Mouse (Mus musculus) heart, postnatal 36 days (tissue): Measurements from ENCODE around the gene Olfr710. TPM values are rescaled to one million over a fixed set of nuclear protein-coding genes. Genes with fewer than 3 reads are reported as not detected.
"Not testable (repeated sequence)": the region's sequence is repeated elsewhere in the genome, so short reads cannot be mapped to it uniquely, and the experiment has no call there.

Source experiments
- DNase-seq, 2 experiments: peaks; one replicate each; pipeline ENCODE4 v3.0.0; 2021 to 2022
- intact Hi-C: fragments of 180-260 bp; cut with DNase I; formaldehyde crosslinking; loops from one replicate; pipeline ENCODE4 v1.15.1; 2025
- total RNA-seq, 2 experiments: library from RNA; stranded (reverse); gene quantifications; 2 replicates each; pipeline ENCODE4 v1.2.3; 2021

Gene Olfr710
- not detected for total RNA-seq

GRCm38 (mm10) chr7:106948212-106948611, at the start of gene Olfr710:
Gene Olfr710 (minus strand): TSS chr7:106948312.
- intact Hi-C loops: no loop called here
- DNase-seq: no peak

DNA sequence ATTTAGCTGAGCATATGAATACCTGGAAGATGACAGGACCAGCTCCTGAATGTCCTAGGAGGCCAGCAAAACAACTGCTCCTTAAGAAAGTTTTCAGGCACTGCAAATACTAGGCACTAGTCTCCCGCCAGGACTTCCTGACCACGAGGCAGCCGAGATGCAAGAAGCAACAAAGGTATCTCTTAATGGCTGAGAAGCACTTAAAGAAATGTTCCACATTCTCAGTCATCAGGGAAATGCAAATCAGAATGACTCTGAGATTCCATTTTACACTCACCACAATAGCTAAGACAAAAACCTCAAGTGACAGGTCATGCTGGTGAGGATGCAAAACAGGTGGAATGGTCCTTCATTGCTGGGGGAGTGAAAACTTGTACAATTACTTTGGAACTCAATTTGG, 37.1 kb upstream of the Olfr710 start:
- DNase-seq: no peak
- intact Hi-C loops: no loop called here

DNA sequence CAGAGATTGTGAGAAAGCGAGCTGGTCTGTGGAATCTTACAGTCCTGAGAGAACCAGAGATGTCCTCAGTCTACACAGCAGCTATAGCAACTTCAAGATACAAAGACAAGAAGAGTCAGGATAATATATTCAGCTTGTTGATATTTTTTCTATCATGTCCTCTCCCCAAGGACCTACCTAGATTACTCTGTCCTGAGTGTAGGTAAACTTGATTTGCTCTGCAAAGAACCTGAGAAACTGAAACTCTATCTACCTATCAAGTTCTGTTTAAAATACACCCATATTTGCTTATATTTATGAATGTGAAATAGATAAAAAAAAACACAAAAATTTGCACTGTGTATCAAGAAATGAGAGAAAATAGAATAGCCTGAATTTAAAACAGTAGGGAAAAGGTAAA, 27.2 kb upstream of the Olfr710 start, which contains the start of gene Olfr711:
Gene Olfr711, minus strand, starts transcription at position 101 of the 400 bp plus-strand sequence.
- no peak for DNase-seq
- intact Hi-C loops: no loop called here

- DNase-seq, intact Hi-C loops: not testable (repeated sequence)
These were observed 19.4 kb upstream of the Olfr710 start for GRCm38 (mm10) chr7:106967503-106967902.

DNA sequence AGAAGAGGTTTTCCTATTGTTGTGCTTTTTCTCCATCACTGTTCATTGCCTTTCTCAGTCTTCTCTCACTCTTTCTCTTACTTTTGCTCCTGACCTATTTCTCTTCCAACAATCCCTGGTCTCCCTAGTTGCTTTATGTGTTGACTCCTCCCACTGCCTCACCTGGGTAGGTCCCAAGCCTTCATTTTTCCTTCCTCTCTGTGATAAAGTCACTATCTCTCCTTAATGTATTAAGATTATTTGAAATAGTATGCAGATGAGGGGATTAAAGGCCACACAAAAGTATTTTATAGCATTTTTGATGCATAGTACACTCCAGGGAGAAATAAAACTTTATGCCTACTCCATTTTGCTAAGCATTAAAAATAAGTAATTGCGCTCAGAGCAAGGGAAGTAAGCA, 15.7 kb upstream of the Olfr710 start, which contains the start of gene Olfr6:
Gene Olfr6, minus strand, starts transcription at position 101 of the 400 bp plus-strand sequence.
- intact Hi-C loops: no loop called here

DNA sequence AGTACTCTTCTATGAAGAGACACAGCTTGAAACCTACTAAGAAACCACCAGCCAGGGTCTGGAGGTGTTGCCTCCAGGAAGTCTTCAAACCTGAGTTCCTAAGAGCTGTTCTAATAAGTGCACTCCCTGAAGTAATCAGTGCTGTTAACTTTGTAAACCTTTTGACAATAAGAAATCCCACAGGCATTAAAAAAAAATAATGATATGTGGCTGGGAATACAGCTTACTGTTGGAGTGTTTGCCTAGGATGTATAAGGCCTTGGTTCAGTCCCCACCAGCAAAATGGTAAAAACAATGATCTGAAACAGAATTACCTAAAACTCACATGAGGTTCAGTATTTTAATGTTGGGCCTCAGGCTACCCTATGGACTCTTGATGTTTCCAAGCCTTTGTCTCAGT, 16.0 kb downstream of the Olfr710 start, which contains the start of gene Olfr709-ps1:
Gene Olfr709-ps1, minus strand, starts transcription at position 101 of the 400 bp plus-strand sequence.
- intact Hi-C loops: no loop called here
- no peak for DNase-seq

More for the DNA sequence above, 15.7 kb upstream of the Olfr710 start, which contains the start of gene Olfr6:
- no peak for DNase-seq

- intact Hi-C loops, DNase-seq: not testable (repeated sequence)
These were observed 27.2 kb downstream of the Olfr710 start for GRCm38 (mm10) chr7:106920961-106921360.

GRCm38 (mm10) chr7:106907676-106908075, 40.4 kb downstream of the Olfr710 start, which contains the start of gene Olfr1532-ps1:
Gene Olfr1532-ps1 (plus strand): TSS chr7:106908001.
- intact Hi-C loops: no loop called here
- DNase-seq: no peak

- DNase-seq, intact Hi-C loops: not testable (repeated sequence)
These were observed 47.0 kb downstream of the Olfr710 start, which contains the start of gene Olfr707 for GRCm38 (mm10) chr7:106901141-106901540. Gene Olfr707 (minus strand): TSS chr7:106901241.

Other genes starting within 250 kb of the Olfr710 start
- gene Olfr695, start 231.9 kb downstream of the Olfr710 start, total RNA-seq: not detected
- gene Olfr697, start 205.9 kb downstream of the Olfr710 start, total RNA-seq: not detected
- gene Olfr698, start 192.9 kb downstream of the Olfr710 start, total RNA-seq: not detected
- gene Olfr699, start 155.1 kb downstream of the Olfr710 start, total RNA-seq: not detected
- not detected for gene Olfr700, start 139.5 kb downstream of the Olfr710 start, total RNA-seq
- not detected for gene Olfr701, start 134.2 kb downstream of the Olfr710 start, total RNA-seq
- gene Olfr702, start 114.4 kb downstream of the Olfr710 start, total RNA-seq: not detected
- gene Olfr703, start 105.0 kb downstream of the Olfr710 start, total RNA-seq: not detected
- not detected for gene Olfr704, start 85.1 kb downstream of the Olfr710 start, total RNA-seq
- gene Olfr705, start 71.4 kb downstream of the Olfr710 start, total RNA-seq: not detected
- gene Olfr706, start 60.1 kb downstream of the Olfr710 start, total RNA-seq: not detected
- not detected for gene Olfr707, start 47.1 kb downstream of the Olfr710 start, total RNA-seq
- gene Olfr1532-ps1, start 40.3 kb downstream of the Olfr710 start, total RNA-seq: not detected
- gene Olfr709-ps1, start 16.1 kb downstream of the Olfr710 start, total RNA-seq: not detected
- not detected for gene Olfr6, start 15.6 kb upstream of the Olfr710 start, total RNA-seq
- gene Olfr711, start 27.1 kb upstream of the Olfr710 start, total RNA-seq: not detected
- not detected for gene Olfr2, start 57.8 kb upstream of the Olfr710 start, total RNA-seq
- gene Olfr713, start 82.9 kb upstream of the Olfr710 start, total RNA-seq: not detected
- not detected for gene Olfr714, start 122.7 kb upstream of the Olfr710 start, total RNA-seq
- gene Olfr17, start 144.9 kb upstream of the Olfr710 start, total RNA-seq: not detected
- gene Olfr715b, start 162.1 kb upstream of the Olfr710 start, total RNA-seq: not detected
- gene Olfr715, start 182.8 kb upstream of the Olfr710 start, total RNA-seq: not detected
- gene Olfr716, start 190.0 kb upstream of the Olfr710 start, total RNA-seq: not detected
- gene Nlrp14, start 218.7 kb upstream of the Olfr710 start, total RNA-seq: not detected